Mouse (Mus musculus) E14TG2a.4 (cell line): ENCODE measurements around the gene Ift20.
"Not testable (repeated sequence)": the region's sequence is repeated elsewhere in the genome, so short reads cannot be mapped to it uniquely, and the experiment has no call there.

ENCODE experiments used
- H3K27me3 ChIP-seq: 2 replicates; pipeline ENCODE4 v1.6.1; 2014; ENCODE audit warnings: low read length, control low read depth; ENCODE audit not compliant: insufficient read depth
- H3K36me3 ChIP-seq: 2 replicates; pipeline ENCODE4 v1.6.1; 2014; ENCODE audit warnings: low read length, control low read depth; ENCODE audit not compliant: insufficient read depth
- H3K4me1 ChIP-seq: replicated peaks from 2 replicates; pipeline ENCODE4 v1.6.1; 2014; ENCODE audit warnings: low read depth, low read length, control low read depth
- H3K4me3 ChIP-seq: replicated peaks from 2 replicates; pipeline ENCODE4 v1.5.1; 2014; ENCODE audit warnings: mild to moderate bottlenecking, low read length
- H3K9me3 ChIP-seq: 2 replicates; pipeline ENCODE4 v1.6.1; 2014; ENCODE audit warnings: low read length, control low read depth
- CTCF ChIP-seq: conservative IDR thresholded peaks from 2 replicates; pipeline ENCODE4 v1.5.1; 2014; ENCODE audit warnings: low read length
- NANOG ChIP-seq: IDR thresholded peaks from 2 replicates; pipeline ENCODE4 v1.6.1; 2014; ENCODE audit warnings: borderline replicate concordance, low read length, mixed read lengths

The Ift20 gene

GRCm38 (mm10) chr11:78586099-78586498 lies 49.9 kb downstream of the Ift20 start:
- Histone ChIP-seq H3K27me3 (no peaks in the 10 kb centered on the region), H3K9me3 (no peaks in the 10 kb centered on the region), H3K4me1 (no peaks in the 10 kb centered on the region), H3K36me3 (peaks cover 46% of the 10 kb centered on the region), H3K4me3 (no peak overlapping the region)
- TF ChIP-seq NANOG (no peak), CTCF (peak; percentile 39)

GRCm38 (mm10) chr11:78587677-78588076 lies 51.5 kb downstream of the Ift20 start:
- H3K4me3 ChIP-seq, H3K27me3 ChIP-seq, H3K4me1 ChIP-seq, H3K9me3 ChIP-seq: not testable (repeated sequence)
- peaks cover 37% of the 10 kb centered on the region for H3K36me3 ChIP-seq
